Mouse (Mus musculus): ENCODE results near the gene BC028528. TPM values are rescaled to one million over a fixed set of nuclear protein-coding genes. Genes with fewer than 3 reads are reported as not detected.

The BC028528 gene
- total and polyA plus RNA-seq, 3 experiments = 8.5 to 14.5 (median 9.0) TPM

- Histone ChIP-seq H3K9ac (ENCODE audit: low read depth, low read length) (no peak overlapping the region), H3K36me3 (ENCODE audit: control insufficient read depth, insufficient read depth, low read length) (no peaks in the 10 kb centered on the region), H3K4me1 (ENCODE audit: control insufficient read depth, insufficient read depth, low read length) (no peaks in the 10 kb centered on the region), H3K79me2 (replicated peaks; ENCODE audit: control insufficient read depth, insufficient read depth, low read length) (no peaks in the 10 kb centered on the region), H3K27me3 (ENCODE audit: control insufficient read depth, insufficient read depth, low read length) (no peaks in the 10 kb centered on the region), H3K4me3 (no peak overlapping the region), H3K27ac (no peak overlapping the region)
- DNase-seq = no peak
- intact Hi-C loops (cut with DNase I) = no loop called here
- WGBS = 63% methylated on average over 7 of the region's 7 CpGs
- no peak for TF ChIP-seq CTCF (IDR thresholded peaks at IDR 0.05)
- no peak for TF ChIP-seq EP300 (IDR thresholded peaks at IDR 0.05; ENCODE audit: insufficient read depth, low read depth, low read length)
- TF ChIP-seq POLR2A (IDR thresholded peaks at IDR 0.05; ENCODE audit: insufficient read depth, low read depth, low read length) = no peak
Measured at GRCm38 (mm10) chr3:95916760-95917159, 25.0 kb upstream of the BC028528 start.

GRCm38 (mm10) chr3:95914706-95915105 lies 22.9 kb upstream of the BC028528 start:
- Histone ChIP-seq H3K4me1 (ENCODE audit: control insufficient read depth, insufficient read depth, low read length) (no peaks in the 10 kb centered on the region), H3K27me3 (ENCODE audit: control insufficient read depth, insufficient read depth, low read length) (no peaks in the 10 kb centered on the region), H3K9ac (ENCODE audit: low read depth, low read length) (no peak overlapping the region), H3K79me2 (replicated peaks; ENCODE audit: control insufficient read depth, insufficient read depth, low read length) (no peaks in the 10 kb centered on the region), H3K4me3 (no peak overlapping the region), H3K36me3 (ENCODE audit: control insufficient read depth, insufficient read depth, low read length) (no peaks in the 10 kb centered on the region), H3K27ac (no peak overlapping the region)
- 54% methylated on average over 4 of the region's 4 CpGs for WGBS
- intact Hi-C loops (cut with DNase I) = no loop called here
- TF ChIP-seq CTCF (IDR thresholded peaks at IDR 0.05) = no peak
- no peak for TF ChIP-seq POLR2A (IDR thresholded peaks at IDR 0.05; ENCODE audit: insufficient read depth, low read depth, low read length)
- no peak for TF ChIP-seq EP300 (IDR thresholded peaks at IDR 0.05; ENCODE audit: insufficient read depth, low read depth, low read length)
- DNase-seq = no peak

GRCm38 (mm10) chr3:95907613-95908012 lies 15.8 kb upstream of the BC028528 start:
- intact Hi-C loops (cut with DNase I) = loop anchor here (1.0 kb wide), 1 partner anchor 24 kb away; no protein-coding TSS in a partner anchor
- H3K9ac ChIP-seq (ENCODE audit: low read depth, low read length) = no peak overlapping the region
- TF ChIP-seq CTCF (IDR thresholded peaks at IDR 0.05) (no peak), EP300 (IDR thresholded peaks at IDR 0.05; ENCODE audit: insufficient read depth, low read depth, low read length) (no peak), POLR2A (IDR thresholded peaks at IDR 0.05; ENCODE audit: insufficient read depth, low read depth, low read length) (no peak)
- no peaks in the 10 kb centered on the region for H3K36me3 ChIP-seq (ENCODE audit: control insufficient read depth, insufficient read depth, low read length)
- H3K27ac ChIP-seq = no peak overlapping the region
- H3K79me2 ChIP-seq (replicated peaks; ENCODE audit: control insufficient read depth, insufficient read depth, low read length) = no peaks in the 10 kb centered on the region
- H3K4me3 ChIP-seq = no peak overlapping the region
- WGBS = 47% methylated on average over 4 of the region's 4 CpGs
- peaks cover 1% of the 10 kb centered on the region; the same call in 1 of the 2 replicates for H3K4me1 ChIP-seq (ENCODE audit: control insufficient read depth, insufficient read depth, low read length)
- DNase-seq = no peak
- H3K27me3 ChIP-seq (ENCODE audit: control insufficient read depth, insufficient read depth, low read length) = no peaks in the 10 kb centered on the region

GRCm38 (mm10) chr3:95906860-95907259 lies 15.1 kb upstream of the BC028528 start:
- Histone ChIP-seq H3K79me2 (replicated peaks; ENCODE audit: control insufficient read depth, insufficient read depth, low read length) (no peaks in the 10 kb centered on the region), H3K4me1 (ENCODE audit: control insufficient read depth, insufficient read depth, low read length) (peaks cover 1% of the 10 kb centered on the region; the same call in 1 of the 2 replicates), H3K27ac (no peak overlapping the region), H3K27me3 (ENCODE audit: control insufficient read depth, insufficient read depth, low read length) (no peaks in the 10 kb centered on the region), H3K4me3 (peak overlapping the region; percentile 43), H3K9ac (ENCODE audit: low read depth, low read length) (no peak overlapping the region), H3K36me3 (ENCODE audit: control insufficient read depth, insufficient read depth, low read length) (no peaks in the 10 kb centered on the region)
- DNase-seq = peak; percentile 48 to 68
- WGBS = under 1% methylated on average over 12 of the region's 12 CpGs
- intact Hi-C loops (cut with DNase I) = loop anchor here (1.0 kb wide), 2 partner anchors 24 to 45 kb away; no protein-coding TSS in a partner anchor
- TF ChIP-seq POLR2A (IDR thresholded peaks at IDR 0.05; ENCODE audit: insufficient read depth, low read depth, low read length) = no peak
- peak; percentile 91 for TF ChIP-seq CTCF (IDR thresholded peaks at IDR 0.05)
- TF ChIP-seq EP300 (IDR thresholded peaks at IDR 0.05; ENCODE audit: insufficient read depth, low read depth, low read length) = 0 out of 2 replicates have a peak, but pooled peaks have one; percentile 50

GRCm38 (mm10) chr3:95905940-95906492 lies 14.2 kb upstream of the BC028528 start:
- H3K79me2 ChIP-seq (replicated peaks; ENCODE audit: control insufficient read depth, insufficient read depth, low read length) = no peaks in the 10 kb centered on the region
- H3K27me3 ChIP-seq (ENCODE audit: control insufficient read depth, insufficient read depth, low read length) = no peaks in the 10 kb centered on the region
- TF ChIP-seq EP300 (IDR thresholded peaks at IDR 0.05; ENCODE audit: insufficient read depth, low read depth, low read length) (0 out of 2 replicates have a peak, but pooled peaks have one; percentile 26), CTCF (IDR thresholded peaks at IDR 0.05) (peak; percentile 76), POLR2A (IDR thresholded peaks at IDR 0.05; ENCODE audit: insufficient read depth, low read depth, low read length) (peak; percentile 38; the same call in 1 of the 2 replicates)
- peak; percentile 64 to 65 for DNase-seq
- peak overlapping the region; percentile 43 for H3K4me3 ChIP-seq
- H3K9ac ChIP-seq (ENCODE audit: low read depth, low read length) = no peak overlapping the region
- H3K4me1 ChIP-seq (ENCODE audit: control insufficient read depth, insufficient read depth, low read length) = peaks cover 1% of the 10 kb centered on the region; the same call in 1 of the 2 replicates
- peaks cover 3% of the 10 kb centered on the region; the same call in 1 of the 2 replicates for H3K36me3 ChIP-seq (ENCODE audit: control insufficient read depth, insufficient read depth, low read length)
- 0% methylated on average over 12 of the region's 12 CpGs for whole genome bisulfite sequencing
- peak overlapping the region; percentile 91; the same call in 1 of the 2 replicates for H3K27ac ChIP-seq
- intact Hi-C loops (cut with DNase I) = loop anchor here (1.0 kb wide), 1 partner anchor 44 kb away; no protein-coding TSS in a partner anchor
